Mouse (Mus musculus) erythroblast, adult 5-6 weeks (primary cell): ENCODE data around the gene Atp6ap1l. TPM values are rescaled to one million over a fixed set of nuclear protein-coding genes. Genes with fewer than 3 reads are reported as not detected.

Experiments
- total RNA-seq, 2 experiments: library from RNA; stranded (forward) in 1 of 2; stranded (reverse) in 1 of 2; fragments of 150-400 nt in 1 of 2; fragments of 200-764, 138-1000 nt in 1 of 2; gene quantifications; 2 replicates each; pipeline versions ENCODE4 v1.2.3 to v1.2.4; 2015 to 2017; ENCODE audit warnings: low replicate concordance in 2 of 2

The Atp6ap1l gene
- total RNA-seq, 2 experiments from 2014 or later: not detected

Other genes with a start within 250 kb of the Atp6ap1l start
- 281 and 297 TPM in 2 replicates for gene Rps23, start 17.6 kb upstream of the Atp6ap1l start, total RNA-seq (2015; ENCODE audit: low replicate concordance)
- gene Rps23, start 17.6 kb upstream of the Atp6ap1l start, total RNA-seq (2017; ENCODE audit: low replicate concordance): 387 and 828 TPM in 2 replicates